Mouse (Mus musculus) hindbrain, embryonic 10.5 days (tissue): ENCODE data around the gene Actn2. TPM values are rescaled to one million over a fixed set of nuclear protein-coding genes. Genes with fewer than 3 reads are reported as not detected.

ENCODE experiments used
- DNase-seq: peaks from one replicate; pipeline ENCODE4 v3.0.0-alpha.2; 2017; ENCODE audit warnings: low spot score
- H3K27ac ChIP-seq: fragments of 300-500 bp; sonication (generic); 2 replicates; pipeline ENCODE4 v1.5.1; 2016; ENCODE audit warnings: mild to moderate bottlenecking, moderate library complexity
- H3K27me3 ChIP-seq: fragments of 300-500 bp; sonication (generic); 2 replicates; pipeline ENCODE4 v1.6.1; 2016; ENCODE audit warnings: mild to moderate bottlenecking; ENCODE audit not compliant: poor library complexity, insufficient read depth, severe bottlenecking
- H3K36me3 ChIP-seq: fragments of 300-500 bp; sonication (generic); 2 replicates; pipeline ENCODE4 v1.6.1; 2016; ENCODE audit warnings: mild to moderate bottlenecking, moderate library complexity
- H3K4me1 ChIP-seq: fragments of 300-500 bp; sonication (generic); replicated peaks from 2 replicates; pipeline ENCODE4 v1.6.1; 2016; ENCODE audit warnings: mild to moderate bottlenecking
- H3K4me3 ChIP-seq: fragments of 300-500 bp; sonication (generic); 2 replicates; pipeline ENCODE4 v1.5.1; 2016; ENCODE audit warnings: mild to moderate bottlenecking, moderate library complexity
- H3K9me3 ChIP-seq: fragments of 300-500 bp; sonication (generic); 2 replicates; pipeline ENCODE4 v1.6.1; 2016; ENCODE audit warnings: mild to moderate bottlenecking, moderate library complexity
- WGBS: fragments of 180-500 bp; shearing (Covaris S2); methylation state at CpG from one replicate; pipeline ENCODE4 v1.1.7; 2016; 5-methylcytosine and 5-hydroxymethylcytosine counted together
- polyA plus RNA-seq: library from polyadenylated mRNA; unstranded; fragments of >200 nt; fragmentation: Nextera tagmentation; extraction: Ambion mirVana; gene quantifications from 2 replicates; pipeline ENCODE4 v1.2.1, GENCODE M21; 2016

Gene Actn2
- polyA plus RNA-seq, 1 experiment from 2014 or later = 0.93 TPM

DNA sequence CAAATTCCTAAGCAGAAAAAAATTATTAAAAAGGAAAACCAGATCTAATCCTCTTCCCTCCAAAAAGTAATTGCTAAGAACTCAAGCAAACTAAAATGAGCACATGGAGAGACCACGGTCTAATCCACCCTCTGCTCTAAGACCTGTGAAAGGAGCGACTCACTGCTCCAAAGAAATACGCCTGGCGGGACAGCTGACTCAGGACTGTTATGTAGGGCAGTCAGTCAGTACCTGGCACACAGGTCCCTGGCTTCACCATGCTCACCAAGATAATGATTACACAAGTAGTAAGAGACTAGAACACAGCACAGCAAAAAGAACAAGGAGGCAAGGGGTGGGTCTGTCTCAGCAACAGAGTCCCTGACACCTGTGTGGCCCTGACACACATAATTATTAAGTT is 112.3 kb downstream of the Actn2 start:
- 91% methylated on average over 4 of the region's 4 CpGs for WGBS
- no peak for DNase-seq

DNA sequence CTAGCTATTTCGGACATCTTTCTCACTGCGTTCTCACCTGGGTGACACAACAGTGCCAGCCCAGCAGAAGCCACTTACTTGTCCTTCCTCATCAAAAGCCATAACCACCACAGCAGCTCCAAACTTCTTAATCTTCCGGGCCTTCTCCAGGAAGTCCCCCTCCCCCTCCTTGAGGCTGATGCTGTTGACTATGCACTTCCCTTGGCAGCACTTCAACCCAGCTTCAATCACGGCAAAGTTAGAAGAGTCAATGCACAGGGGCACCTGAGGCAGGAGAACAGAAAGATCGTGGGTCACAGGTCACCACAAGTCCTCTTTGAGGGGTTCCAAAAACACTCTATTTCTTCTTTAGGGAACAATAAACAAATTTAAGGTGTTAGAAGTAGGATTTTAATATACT is 113.0 kb downstream of the Actn2 start:
- Histone ChIP-seq H3K36me3 (peaks cover 95% of the 10 kb centered on the region), H3K27me3 (no peaks in the 10 kb centered on the region), H3K27ac (no peak overlapping the region), H3K4me1 (no peaks in the 10 kb centered on the region), H3K9me3 (no peaks in the 10 kb centered on the region), H3K4me3 (no peak overlapping the region)
- WGBS = 91% methylated on average over 5 of the region's 5 CpGs
- DNase-seq = no peak

More for the DNA sequence above, 112.3 kb downstream of the Actn2 start:
- no peaks in the 10 kb centered on the region for H3K9me3 ChIP-seq
- no peak overlapping the region for H3K4me3 ChIP-seq
- no peaks in the 10 kb centered on the region for H3K27me3 ChIP-seq
- H3K27ac ChIP-seq = no peak overlapping the region
- H3K4me1 ChIP-seq = no peaks in the 10 kb centered on the region
- peaks cover 97% of the 10 kb centered on the region for H3K36me3 ChIP-seq

Other genes with a start within 250 kb of the Actn2 start
- 0.43 and 0.50 TPM in 2 replicates for gene Ryr2, start 233.8 kb downstream of the Actn2 start, polyA plus RNA-seq
- 13.0 and 17.3 TPM in 2 replicates for gene Mtr, start 82.6 kb downstream of the Actn2 start, polyA plus RNA-seq
- gene Heatr1, start 54.3 kb upstream of the Actn2 start, polyA plus RNA-seq = 27.8 and 35.3 TPM in 2 replicates
- gene Lgals8, start 124.2 kb upstream of the Actn2 start, polyA plus RNA-seq = 8.5 and 11.3 TPM in 2 replicates
- 1.1 TPM in 2 replicates for gene Edaradd, start 179.7 kb upstream of the Actn2 start, polyA plus RNA-seq
- 7.8 and 10.7 TPM in 2 replicates for gene Ero1lb, start 225.1 kb upstream of the Actn2 start, polyA plus RNA-seq